Mouse (Mus musculus): ENCODE data around the gene Mbnl1.

GRCm38 (mm10) chr3:60515430-60515829, 42.8 kb downstream of the Mbnl1 start:
- TF ChIP-seq CTCF (IDR thresholded peaks at IDR 0.05; ENCODE audit: insufficient read depth, low read depth, low read length) (no peak), POLR2A (IDR thresholded peaks at IDR 0.05; ENCODE audit: insufficient read depth, low read depth, low read length) (no peak)
